Mouse (Mus musculus) c-Kit-positive CD71-positive TER-119-positive erythroid progenitor cells, embryonic 14.5 days (primary cell): ENCODE data around the gene Gm44790.
"Not testable (repeated sequence)": the region's sequence is repeated elsewhere in the genome, so short reads cannot be mapped to it uniquely, and the experiment has no call there.

ENCODE experiments used
- DNase-seq: peaks from one replicate; pipeline ENCODE4 v3.0.0-alpha.2; 2013; ENCODE audit warnings: low spot score

The Gm44790 gene

DNA sequence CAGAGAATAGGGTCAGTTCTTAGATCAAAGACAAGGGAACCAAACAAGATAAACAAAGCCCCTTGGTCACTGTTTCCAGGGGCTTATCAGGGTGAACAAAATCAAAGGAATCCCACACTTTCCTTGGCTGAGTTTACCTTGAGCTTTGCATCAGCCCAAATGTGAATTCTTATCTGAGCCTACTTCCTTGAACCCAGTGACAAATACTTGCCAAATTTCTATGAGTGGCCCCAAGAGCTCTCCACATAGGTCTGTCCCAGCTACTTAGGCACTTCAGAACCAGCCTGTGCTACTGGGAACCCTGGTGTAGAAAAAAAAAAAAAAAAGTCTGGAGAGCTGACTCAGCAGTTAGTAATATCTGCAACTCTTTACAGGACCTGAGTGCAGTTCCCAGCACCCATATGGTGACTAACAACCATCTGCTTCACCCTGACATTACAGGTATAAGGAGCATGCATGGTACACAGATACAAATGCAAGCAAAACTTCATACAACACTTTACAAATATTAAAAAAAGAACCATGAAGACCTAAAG lies 48.3 kb downstream of the Gm44790 start:
- DNase-seq, result no peak

DNA sequence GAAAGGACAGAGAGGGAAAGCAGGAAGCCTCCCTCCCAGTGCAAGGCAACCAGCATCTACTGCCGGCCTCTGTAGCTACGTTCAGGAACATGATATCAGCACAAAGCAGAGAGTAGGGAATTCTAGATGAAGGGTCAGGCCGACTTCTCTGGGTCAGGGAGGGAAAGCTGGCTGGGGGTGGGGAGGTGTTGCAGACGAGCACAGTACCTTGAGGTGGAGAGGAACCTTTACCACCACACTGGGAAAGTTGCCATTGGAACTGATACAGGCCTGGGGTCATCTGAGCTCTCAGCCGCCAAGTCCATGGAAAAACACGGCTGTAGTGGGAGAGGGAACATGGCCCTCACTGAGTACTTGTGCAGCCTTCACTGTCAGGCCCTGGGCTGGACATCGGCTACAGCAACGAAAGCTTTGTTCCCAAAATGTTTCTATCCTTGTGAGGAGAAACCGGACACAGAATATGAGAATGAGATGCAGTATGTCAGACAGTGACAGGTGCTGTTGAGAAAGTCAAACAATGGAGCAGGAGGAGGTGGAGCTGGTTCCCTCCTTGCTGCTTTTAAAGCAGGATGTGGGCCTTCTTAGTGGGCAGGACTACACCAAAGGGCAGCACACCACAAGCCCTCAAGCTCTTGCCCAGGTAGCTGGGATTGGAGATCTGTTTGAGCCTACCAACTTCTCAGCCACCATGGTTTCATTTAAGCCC lies 49.2 kb downstream of the Gm44790 start:
- no peak for DNase-seq

DNA sequence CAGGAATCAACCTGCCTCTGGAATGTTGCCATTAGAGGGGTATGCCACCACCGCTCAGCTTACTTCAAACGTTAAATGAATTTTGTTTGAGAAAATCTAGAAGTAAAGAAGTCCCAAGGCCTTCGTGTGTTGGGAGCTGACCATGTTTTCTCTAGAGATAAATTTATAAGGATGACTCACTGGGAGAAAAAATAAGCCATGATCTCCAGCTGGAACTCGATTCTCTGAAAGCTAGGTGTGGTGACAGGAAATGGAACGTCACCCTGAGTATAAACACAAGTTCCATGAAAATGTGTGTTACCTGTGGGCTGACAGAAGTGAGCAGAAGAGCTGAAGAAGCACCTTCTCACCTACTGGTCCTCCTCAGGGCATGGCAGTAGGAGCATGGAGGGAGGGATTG lies 50.5 kb downstream of the Gm44790 start:
- DNase-seq, result no peak

GRCm38 (mm10) chr6:86479311-86479710 lies 52.9 kb downstream of the Gm44790 start:
- no peak for DNase-seq

DNA sequence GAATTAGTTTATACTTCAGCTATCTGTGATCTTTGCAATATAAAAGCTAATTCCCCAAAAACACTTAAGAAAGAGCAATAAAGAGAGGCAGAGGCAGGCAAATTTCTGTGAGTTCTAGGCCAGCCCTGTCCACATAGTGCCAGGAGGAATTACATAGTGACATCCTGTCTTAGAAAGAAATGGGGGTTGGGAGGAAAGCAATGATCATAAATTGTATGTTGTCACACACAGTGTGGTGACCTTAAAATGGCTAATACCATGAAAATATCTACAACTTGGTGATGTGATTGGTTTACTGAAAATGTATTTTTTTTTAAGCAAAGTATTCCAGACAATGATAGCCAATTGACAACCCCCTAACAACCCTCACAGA lies 53.3 kb downstream of the Gm44790 start:
- DNase-seq, result no peak

DNA sequence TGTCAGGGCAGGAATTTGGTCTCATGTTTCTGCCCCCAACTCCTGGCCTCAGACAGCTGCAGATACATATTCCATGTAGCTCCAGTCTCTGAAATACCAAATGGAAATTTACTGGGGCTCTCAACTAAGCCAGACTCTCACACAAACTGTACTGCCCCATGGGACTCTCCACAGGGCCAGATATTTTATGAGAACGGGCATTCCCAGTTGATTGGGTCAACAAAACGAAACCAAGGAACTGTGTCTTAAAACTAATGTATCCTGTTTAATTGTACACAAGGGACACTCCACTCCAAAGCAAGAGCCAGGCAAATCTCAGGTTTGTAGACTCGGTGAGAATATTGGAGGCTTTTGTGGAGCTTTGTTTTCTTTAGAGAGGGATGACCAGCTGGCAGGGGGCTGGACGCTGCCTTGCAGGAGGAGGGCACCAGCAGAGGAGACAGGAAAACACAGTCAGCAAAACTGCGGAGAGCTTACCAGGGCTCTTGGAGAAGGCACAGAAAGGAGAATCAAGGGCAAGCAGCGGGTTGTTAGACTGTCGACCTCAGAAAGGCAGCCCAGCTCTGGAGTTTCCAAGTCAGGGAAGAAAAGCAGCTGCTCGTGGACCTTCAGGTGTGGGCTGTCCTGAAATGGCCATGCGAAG lies 53.9 kb downstream of the Gm44790 start:
- DNase-seq, result no peak

DNA sequence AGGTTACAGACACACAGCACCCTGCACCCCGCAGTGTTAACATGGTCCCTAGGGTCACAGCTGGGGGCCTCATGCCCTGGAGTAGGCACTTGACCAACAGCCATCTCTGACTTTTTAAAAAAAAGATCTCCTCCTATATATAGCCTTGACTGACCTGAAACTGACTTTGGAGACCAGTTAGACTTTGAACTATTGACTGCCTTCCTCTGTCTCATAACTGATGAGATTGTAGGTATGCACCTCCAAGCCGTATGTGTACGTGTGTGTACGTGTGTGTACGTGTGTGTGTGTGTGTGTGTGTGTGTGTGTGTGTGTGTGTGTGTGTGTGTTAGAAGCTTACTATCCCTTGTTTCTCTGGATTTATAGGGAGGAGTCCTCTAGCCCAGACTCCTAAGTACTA lies 55.4 kb downstream of the Gm44790 start:
- no peak for DNase-seq

DNA sequence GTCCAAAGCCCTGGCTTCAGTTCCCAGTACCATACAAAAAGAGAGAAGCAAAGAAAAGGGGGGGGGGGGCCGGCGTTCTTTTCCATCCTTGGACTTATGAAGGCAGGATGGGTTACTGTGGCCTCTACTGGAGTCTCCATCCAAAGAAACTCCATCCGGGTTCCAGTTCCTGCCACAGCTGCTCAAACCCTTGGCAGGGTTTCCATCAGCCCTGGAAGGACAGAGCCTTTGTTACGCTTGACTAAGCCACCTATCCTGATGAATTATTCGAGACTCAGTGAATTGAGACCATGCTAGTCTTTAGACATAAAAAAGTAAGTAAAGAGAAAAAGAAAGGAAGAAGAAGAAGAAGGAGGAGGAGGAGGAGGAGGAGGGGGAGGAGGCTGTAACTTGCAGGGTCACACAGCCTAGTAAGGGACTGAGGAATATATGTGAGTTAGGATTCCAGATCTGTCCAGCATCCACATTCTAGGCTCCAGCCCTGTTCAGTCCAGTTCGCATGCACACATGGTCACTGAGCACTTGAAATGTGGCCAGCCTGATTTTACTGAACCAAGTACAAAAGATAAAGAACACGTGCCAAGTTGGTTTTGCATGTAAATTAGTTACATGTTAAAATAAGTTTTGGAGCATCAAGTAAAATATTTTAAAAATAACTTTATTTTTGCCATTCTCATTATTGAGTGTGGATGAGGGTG lies 59.6 kb downstream of the Gm44790 start:
- no peak for DNase-seq

DNA sequence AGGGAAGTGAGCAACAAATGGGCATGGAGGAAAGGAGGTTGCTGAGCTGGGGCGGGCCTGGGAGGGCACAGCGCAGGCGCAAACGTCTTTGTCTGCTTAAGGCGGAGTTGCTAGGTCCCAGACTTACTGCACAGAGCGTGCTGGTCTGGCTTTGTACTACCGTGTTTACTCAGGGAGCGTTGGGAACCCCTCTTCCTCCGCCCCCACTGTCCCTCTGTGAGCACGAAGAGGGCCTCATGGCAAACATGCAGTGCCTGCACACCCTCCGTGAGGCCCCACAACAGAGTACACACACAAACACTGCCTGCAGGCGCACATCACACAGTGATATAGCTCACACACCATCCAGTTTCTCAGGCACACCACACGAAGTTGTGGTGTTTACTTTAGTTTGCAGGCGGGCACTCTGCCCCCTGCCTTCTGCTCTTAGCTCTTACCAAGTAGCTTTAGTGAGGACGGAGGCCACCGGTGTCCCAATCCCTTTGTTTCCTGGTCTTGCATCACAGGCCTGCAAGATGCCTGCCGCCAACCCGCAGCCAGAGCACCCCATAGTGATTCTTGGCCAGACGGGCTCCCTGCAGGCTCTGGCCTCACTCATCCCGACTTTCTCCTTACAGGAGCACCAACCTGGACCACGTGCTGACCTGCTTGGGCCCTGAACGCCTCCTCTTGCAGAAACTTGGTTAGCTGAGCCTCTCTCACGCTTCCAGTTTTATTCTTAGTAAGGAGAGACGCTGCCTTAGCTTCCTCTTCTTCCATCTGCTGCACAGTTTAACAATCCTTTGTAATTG lies 61.1 kb downstream of the Gm44790 start:
- DNase-seq, result peak; percentile 62

GRCm38 (mm10) chr6:86488149-86488485 lies 61.7 kb downstream of the Gm44790 start:
- DNase-seq, result no peak

DNA sequence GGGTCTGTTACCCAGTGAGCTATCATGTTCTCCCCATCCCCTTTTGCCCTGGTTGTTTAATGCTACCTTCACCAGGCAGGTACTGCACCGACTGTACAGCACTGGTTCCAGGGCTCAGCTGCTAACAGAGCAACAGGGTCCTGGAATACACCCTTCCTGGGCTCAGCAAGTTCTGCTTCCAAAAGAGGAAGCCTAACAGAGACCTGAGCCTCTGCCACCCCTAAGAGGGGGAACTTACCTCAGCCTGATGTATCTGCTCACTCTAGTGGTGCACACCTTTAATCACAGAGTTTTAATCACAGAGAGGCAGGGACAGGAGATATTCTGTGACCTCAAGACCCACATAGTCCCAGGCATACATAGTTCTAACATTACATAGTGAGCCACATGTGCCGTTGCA lies 63.5 kb downstream of the Gm44790 start:
- no peak for DNase-seq

DNA sequence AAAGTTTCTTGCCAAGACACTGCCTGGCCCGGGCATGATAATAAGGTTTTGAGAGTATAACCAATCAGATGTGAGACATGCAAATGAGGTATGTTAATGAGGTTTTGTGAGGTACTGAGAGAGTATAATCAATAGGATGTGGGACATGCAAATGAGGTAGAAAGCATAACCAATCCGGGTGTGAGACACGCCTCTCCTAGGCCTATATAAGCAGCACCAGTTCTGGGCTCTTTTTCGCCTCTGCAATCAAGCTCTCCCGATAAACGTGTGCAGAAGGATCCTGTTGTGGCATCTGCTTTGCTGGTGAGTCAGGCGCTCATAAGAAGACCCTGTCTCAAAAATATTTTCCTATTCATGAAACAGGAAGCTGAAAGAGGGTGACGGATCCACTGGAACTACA lies 64.0 kb downstream of the Gm44790 start:
- DNase-seq, result not testable (repeated sequence)

DNA sequence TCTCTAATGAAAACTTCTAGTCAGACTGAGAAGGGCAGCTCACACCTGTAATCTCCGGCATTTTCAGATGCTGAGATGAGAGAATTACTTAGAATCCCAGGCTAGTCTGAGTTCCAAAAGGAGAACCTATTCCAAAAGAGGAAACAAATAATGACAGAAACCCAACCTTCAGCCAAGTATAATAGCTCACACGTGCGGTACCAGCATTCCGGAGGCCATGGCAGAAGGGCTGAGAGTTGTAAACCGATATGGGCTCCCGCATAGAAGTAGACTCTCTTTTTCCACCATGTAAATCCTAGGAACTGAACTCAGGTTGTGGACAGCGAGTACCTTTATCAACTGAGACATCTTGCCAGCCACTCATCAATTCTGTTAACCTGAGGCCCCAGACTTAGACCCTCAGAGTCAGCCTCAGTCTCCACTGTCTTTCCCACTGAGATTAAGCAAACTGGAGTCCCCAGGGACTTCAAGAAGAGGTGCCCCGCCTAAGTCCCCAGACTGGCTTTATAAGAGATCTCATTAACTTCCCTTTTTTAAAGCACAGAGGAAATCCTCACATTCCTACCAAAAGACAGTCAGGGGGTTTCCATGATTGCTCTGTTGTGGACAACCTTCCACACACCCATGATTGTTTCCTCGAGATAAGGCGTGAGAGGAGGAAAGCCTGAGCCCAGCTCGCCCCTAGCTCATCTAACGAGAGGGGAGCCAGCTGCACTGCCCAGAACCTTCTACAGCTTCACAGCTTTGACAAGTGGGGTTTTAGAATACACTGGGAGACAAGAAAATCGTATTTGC lies 67.2 kb downstream of the Gm44790 start:
- no peak for DNase-seq

DNA sequence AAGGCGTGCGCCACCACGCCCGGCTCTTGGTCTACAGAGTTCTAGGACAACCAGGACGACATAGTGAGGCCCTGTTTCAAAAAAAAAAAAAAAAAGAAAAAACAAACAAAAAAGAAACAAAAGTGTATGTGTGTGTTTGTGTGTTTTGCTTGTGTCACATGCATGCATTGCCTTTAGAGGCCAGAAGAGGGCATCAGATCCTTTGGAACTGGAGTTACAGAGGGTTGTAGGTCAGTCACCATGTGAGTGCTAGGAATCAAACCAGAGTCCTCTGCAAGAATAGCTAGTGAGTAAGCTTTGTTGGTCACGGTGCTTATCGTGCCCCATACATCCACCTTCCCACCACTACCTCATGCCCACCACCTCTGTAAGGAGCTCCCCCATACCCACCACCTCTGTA lies 68.3 kb downstream of the Gm44790 start:
- no peak for DNase-seq
